Mouse (Mus musculus): ENCODE results near the gene Ninl.

DNA sequence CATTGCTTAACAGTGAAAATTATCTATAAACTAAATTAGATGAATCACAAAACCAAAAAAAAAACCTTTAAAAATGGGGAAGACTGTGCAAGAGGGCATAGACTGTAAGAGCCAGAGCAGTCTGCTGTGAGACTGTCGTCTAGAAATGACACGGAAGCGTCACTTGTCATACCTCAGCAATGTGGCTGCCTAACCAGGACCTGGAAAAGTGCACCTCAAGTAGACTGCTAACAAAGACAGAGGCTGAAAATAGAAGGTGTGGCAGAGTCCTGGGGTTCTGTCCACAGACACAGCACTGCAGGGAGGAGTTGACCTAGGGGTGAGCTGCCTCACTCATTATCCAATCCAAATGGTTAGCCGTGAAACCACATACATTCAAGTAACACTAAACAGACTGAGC lies 117.0 kb downstream of the Ninl start:
- TF ChIP-seq CTCF (IDR thresholded peaks at IDR 0.05) (no peak), POLR2A (IDR thresholded peaks at IDR 0.05; ENCODE audit: insufficient read depth, low read depth, low read length) (no peak)
